Mouse (Mus musculus): Measurements from ENCODE around the gene Trim8.

The Trim8 gene

GRCm38 (mm10) chr19:46480624-46481345, 20.7 kb upstream of the Trim8 start:
- no peak for DNase-seq (ENCODE audit: low read depth)

GRCm38 (mm10) chr19:46481352-46481751, 20.1 kb upstream of the Trim8 start:
- no peak for DNase-seq (ENCODE audit: low read depth)

DNA sequence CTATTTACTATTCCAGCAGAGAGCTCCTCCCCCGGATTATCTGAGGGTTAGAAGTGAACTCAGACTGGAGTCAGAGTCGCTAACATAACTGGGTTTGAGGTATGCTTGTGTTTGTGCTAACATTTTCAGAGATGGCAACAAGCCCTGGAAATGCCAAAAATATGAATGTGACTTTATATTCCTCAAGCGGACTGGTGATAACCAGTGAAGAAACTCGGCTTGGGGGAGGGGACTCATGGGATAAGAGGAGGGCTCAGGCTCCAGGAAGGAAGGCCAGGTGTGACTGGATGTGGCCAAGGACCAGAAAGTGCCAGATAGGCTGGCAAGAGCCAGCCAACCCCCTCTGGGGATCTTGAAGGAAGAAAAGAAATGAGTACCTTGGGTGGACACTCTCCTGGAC, 19.7 kb upstream of the Trim8 start:
- no peak for DNase-seq (ENCODE audit: low read depth)

DNA sequence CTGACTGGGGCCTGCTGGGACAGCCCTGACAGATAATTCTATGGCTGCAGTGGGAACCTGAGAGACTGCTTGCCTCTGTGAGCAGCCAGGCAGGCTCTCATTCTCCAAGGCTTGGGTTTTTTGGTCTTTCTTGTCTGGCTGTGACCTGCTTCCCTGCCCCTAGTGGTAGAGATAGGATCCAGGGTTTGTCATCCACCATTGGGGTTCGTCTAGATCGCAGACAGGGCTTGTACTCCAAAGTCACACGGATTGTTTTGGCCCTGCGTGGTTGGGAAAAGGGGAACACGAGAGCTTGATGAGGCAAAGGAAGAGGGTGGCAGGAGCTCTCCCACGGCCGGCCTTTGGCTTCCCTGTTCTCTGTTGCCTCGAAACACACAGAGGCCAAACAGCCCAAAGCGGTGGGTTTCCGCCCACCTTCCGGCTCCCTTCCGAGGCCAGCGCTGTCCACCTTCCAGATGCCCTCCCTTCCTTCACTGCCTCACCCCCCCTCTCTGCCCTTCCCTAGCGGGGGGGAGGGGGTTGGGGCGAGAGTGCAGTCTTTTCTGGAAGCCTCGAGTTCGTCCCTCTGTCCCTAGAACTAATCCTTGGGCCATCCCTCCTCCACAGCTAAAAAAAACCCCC, 18.5 kb upstream of the Trim8 start:
- no peak for DNase-seq (ENCODE audit: low read depth)

GRCm38 (mm10) chr19:46483701-46484328, 17.7 kb upstream of the Trim8 start:
- DNase-seq (ENCODE audit: low read depth): no peak

DNA sequence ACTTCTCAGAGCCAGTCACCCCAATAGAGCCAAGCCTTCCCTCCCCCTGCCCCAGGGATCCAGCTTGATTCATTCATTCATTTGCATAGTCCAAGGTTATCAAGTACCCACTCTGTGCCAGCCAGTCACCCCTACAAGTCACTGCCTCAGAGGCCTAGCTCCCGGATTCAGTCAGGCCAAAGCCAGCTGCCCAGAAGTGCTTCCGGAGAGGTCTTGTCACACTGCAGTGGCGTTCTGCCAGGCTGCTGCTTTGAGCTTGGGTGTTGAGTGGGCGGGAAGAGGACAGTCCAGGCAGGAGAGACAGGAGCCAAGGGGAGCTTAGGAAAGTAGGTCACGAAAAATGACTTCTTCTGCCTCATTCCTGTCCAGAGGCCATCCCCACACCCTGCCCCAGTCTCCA, 17.0 kb upstream of the Trim8 start:
- no peak for DNase-seq (ENCODE audit: low read depth)

- DNase-seq (ENCODE audit: low read depth): no peak
Measured at GRCm38 (mm10) chr19:46485847-46486246, 15.7 kb upstream of the Trim8 start.

GRCm38 (mm10) chr19:46486709-46487108, 14.8 kb upstream of the Trim8 start:
- DNase-seq (ENCODE audit: low read depth): no peak

GRCm38 (mm10) chr19:46489448-46489847, 12.1 kb upstream of the Trim8 start:
- DNase-seq (ENCODE audit: low read depth): no peak

- DNase-seq (ENCODE audit: low read depth): no peak
Measured at GRCm38 (mm10) chr19:46490634-46491033, 10.9 kb upstream of the Trim8 start.

- peak; percentile 37 for DNase-seq (ENCODE audit: low read depth)
Measured at GRCm38 (mm10) chr19:46495136-46495535, 6.4 kb upstream of the Trim8 start.

- DNase-seq (ENCODE audit: low read depth): no peak
Measured at GRCm38 (mm10) chr19:46497230-46497629, 4.3 kb upstream of the Trim8 start.

DNA sequence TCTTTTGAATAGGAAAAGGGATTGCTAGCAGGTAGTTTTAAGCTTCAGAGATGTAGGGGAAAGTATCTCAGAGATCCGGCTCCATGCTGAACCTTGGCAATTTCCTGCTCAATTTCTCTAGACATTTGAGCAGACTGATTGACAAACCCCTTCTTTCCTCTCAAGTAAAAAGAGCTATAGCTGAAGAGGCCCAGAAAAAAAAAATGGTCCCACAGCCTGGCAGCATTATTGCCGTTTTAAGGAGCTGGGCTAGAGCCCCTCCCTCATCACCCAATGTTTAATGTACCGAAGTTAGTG, 2.0 kb upstream of the Trim8 start:
- no peak for DNase-seq (ENCODE audit: low read depth)

GRCm38 (mm10) chr19:46499836-46500580, 1.5 kb upstream of the Trim8 start:
- peak; percentile 100 for DNase-seq (ENCODE audit: low read depth)

DNA sequence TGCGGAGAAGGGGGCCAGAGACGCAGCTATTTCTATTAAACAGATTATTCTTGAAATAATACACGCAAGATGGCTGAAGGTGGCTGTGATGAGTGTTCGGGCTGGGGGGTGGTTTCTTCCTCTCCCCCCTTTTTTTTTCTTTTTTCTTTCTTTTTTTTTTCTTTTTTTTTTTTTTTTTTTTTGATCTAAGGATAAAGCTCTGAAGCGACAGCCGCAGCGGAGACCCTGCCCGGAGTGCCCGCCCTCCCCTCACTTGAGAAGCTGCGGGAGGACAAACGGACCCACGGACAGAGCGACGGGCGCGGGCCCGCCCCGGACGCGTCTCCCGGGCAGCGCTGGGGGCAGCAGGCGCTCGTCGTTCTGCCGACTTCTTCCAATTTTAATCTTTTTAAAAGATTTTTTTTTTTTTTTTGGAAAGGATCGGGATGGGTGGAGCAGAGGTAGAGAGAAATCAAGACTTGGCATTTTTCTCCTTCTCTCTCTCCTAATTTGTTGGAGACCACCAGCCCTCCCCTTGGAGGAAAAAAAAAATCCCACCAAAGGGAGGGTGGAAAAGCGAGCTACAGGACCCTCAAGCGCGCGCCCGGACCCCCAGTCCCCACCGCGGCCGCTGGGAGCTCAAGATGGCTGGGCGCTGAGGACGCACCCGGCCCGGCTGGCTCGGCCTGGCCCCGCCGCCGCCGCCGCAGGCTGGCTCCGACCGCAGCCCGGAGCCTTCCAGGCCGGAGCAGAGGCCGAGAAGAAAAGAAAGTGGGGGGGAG, 741 bp upstream of the Trim8 start:
- no peak for DNase-seq (ENCODE audit: low read depth)

GRCm38 (mm10) chr19:46502069-46502455, 560 bp downstream of the Trim8 start:
- DNase-seq (ENCODE audit: low read depth): peak; percentile 77

- DNase-seq (ENCODE audit: low read depth): peak; percentile 89
Measured at GRCm38 (mm10) chr19:46502471-46503166, 1.1 kb downstream of the Trim8 start.

- DNase-seq (ENCODE audit: low read depth): peak; percentile 89
Measured at GRCm38 (mm10) chr19:46503351-46504084, 2.0 kb downstream of the Trim8 start.

- DNase-seq (ENCODE audit: low read depth): no peak
Measured at GRCm38 (mm10) chr19:46504085-46504552, 2.6 kb downstream of the Trim8 start.

GRCm38 (mm10) chr19:46504822-46505417, 3.4 kb downstream of the Trim8 start:
- DNase-seq (ENCODE audit: low read depth): no peak
